Mouse (Mus musculus) testis, adult 2 months (tissue): Measurements from ENCODE around the gene Cptp.

ENCODE experiments used
- CTCF ChIP-seq: fragments of 200-500 bp; IDR thresholded peaks from 2 replicates; pipeline ENCODE4 v1.5.1; 2012; ENCODE audit warnings: low read depth, mild to moderate bottlenecking, inconsistent platforms, low read length, moderate library complexity; ENCODE audit not compliant: control insufficient read depth, insufficient read depth, insufficient replicate concordance
- POLR2A ChIP-seq: fragments of 200-500 bp; IDR thresholded peaks from 2 replicates; pipeline ENCODE4 v1.6.1; 2012; ENCODE audit warnings: low read depth, mild to moderate bottlenecking, inconsistent platforms, low read length, moderate library complexity; ENCODE audit not compliant: control insufficient read depth

DNA sequence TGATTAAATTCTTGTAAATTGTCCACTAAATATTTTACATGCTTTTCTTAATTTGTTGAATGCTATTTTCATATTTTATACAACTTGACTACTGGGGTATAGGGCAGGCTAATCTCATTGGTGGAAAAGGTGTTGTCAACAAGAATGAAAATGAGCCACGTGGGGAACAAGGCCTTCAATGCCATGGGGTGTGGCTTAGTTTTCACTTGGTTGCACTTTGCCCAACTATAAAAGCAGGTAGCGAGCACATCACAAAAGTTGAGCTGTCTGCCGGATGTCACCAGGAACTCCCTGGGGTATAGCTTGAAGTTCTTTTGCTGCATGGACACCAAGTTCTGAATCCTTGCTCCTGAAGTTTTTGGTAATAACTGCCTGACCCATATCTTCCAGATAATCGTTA is 51.7 kb downstream of the Cptp start:
- TF ChIP-seq POLR2A = no peak
- TF ChIP-seq CTCF = no peak
